Mouse (Mus musculus) cerebellum, adult 2 months (tissue): ENCODE results near the gene Acer3.

Source experiments
- CTCF ChIP-seq: fragments of 200-500 bp; IDR thresholded peaks from 2 replicates; pipeline ENCODE4 v1.5.1; 2011; ENCODE audit warnings: low read depth, mild to moderate bottlenecking, control low read depth, low read length, moderate library complexity, borderline replicate concordance; ENCODE audit not compliant: insufficient read depth
- POLR2A ChIP-seq: fragments of 200-500 bp; IDR thresholded peaks from 2 replicates; pipeline ENCODE4 v1.6.1; 2011; ENCODE audit warnings: low read length, control low read depth, borderline replicate concordance; ENCODE audit not compliant: insufficient read depth

DNA sequence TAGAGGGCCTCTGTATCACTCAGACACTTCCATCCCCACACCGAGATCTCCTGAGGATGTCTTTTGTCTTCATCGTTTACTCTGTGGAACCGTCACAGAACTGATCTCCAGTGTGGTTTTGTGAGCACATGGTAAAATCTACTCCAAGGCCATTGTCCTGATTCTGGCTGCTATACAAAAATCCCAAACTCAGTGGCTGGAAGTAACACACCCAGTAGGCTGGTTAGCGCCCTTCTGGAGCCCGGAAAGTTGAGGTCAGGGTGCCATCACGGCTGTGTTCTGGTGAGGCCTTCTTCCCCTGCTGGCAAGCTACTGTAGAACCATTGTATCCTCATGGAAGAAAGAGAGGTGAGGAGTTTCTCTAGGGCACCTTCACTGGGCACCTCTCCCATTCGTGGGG lies 5.0 kb upstream of the Acer3 start:
- TF ChIP-seq CTCF (no peak), POLR2A (no peak)
